Mouse (Mus musculus) embryonic facial prominence, embryonic 15.5 days (tissue): Measurements from ENCODE around the gene Pga5. TPM values are rescaled to one million over a fixed set of nuclear protein-coding genes. Genes with fewer than 3 reads are reported as not detected.
A peak's percentile ranks its signal among the peaks of the same experiment; 100 is the strongest.

Experiments used
- ATAC-seq: fragments of 200-750 bp; cut with Nextera tagmentation; 2 replicates; pipeline ENCODE4 v1.8.0; 2017; ENCODE audit warnings: low read depth, moderate TSS enrichment; ENCODE audit not compliant: insufficient number of reproducible peaks, low FRiP score, low TSS enrichment
- H3K27ac ChIP-seq: fragments of 300-500 bp; sonication (generic); replicated peaks from 2 replicates; pipeline ENCODE4 v1.5.1; 2015; ENCODE audit warnings: mild to moderate bottlenecking, inconsistent platforms
- H3K27me3 ChIP-seq: fragments of 300-500 bp; sonication (generic); 2 replicates; pipeline ENCODE4 v1.6.1; 2015; ENCODE audit warnings: inconsistent platforms
- H3K36me3 ChIP-seq: fragments of 300-500 bp; sonication (generic); 2 replicates; pipeline ENCODE4 v1.6.1; 2015; ENCODE audit warnings: mild to moderate bottlenecking, inconsistent platforms
- H3K4me1 ChIP-seq: fragments of 300-500 bp; sonication (generic); 2 replicates; pipeline ENCODE4 v1.6.1; 2015; ENCODE audit warnings: inconsistent platforms
- H3K4me2 ChIP-seq: fragments of 300-500 bp; sonication (generic); replicated peaks from 2 replicates; pipeline ENCODE4 v1.6.1; 2015; ENCODE audit warnings: mild to moderate bottlenecking, inconsistent platforms
- H3K4me3 ChIP-seq: fragments of 300-500 bp; sonication (generic); replicated peaks from 2 replicates; pipeline ENCODE4 v1.5.1; 2015; ENCODE audit warnings: mild to moderate bottlenecking, inconsistent platforms
- H3K9ac ChIP-seq: fragments of 300-500 bp; sonication (generic); 2 replicates; pipeline ENCODE4 v1.6.1; 2015; ENCODE audit warnings: inconsistent platforms
- H3K9me3 ChIP-seq: fragments of 300-500 bp; sonication (generic); replicated peaks from 2 replicates; pipeline ENCODE4 v1.6.1; 2016; ENCODE audit warnings: inconsistent platforms
- WGBS: fragments of 180-500 bp; shearing (Covaris S2); methylation state at CpG from one replicate; pipeline ENCODE4 v1.1.7; 2015; 5-methylcytosine and 5-hydroxymethylcytosine counted together
- polyA plus RNA-seq: library from polyadenylated mRNA; unstranded; fragments of >200 nt; fragmentation: Nextera tagmentation; extraction: Ambion mirVana; gene quantifications from 2 replicates; pipeline ENCODE4 v1.2.1, GENCODE M21; 2015

Gene Pga5
- polyA plus RNA-seq, 1 experiment from 2014 or later, result not detected

DNA sequence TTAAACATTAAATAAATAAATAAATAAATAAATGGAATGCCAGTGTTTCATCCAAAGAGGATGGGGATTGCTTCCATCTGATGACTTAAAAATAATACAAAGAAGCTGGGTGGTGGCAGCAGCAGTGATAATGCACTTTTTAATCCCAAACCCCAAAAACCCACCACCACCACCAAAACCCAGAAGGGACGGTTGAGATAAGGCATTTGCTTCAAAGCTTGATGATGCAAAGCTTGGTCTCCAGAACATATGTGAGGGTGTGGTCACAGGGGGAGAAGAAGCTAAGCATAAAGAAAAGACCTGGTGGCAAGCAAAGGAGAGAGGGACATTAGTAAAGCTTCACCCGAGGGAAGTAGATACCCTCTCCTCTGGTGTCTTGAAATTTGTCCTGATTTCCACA is 16.0 kb downstream of the Pga5 start:
- H3K36me3 ChIP-seq, result no peaks in the 10 kb centered on the region
- no peaks in the 10 kb centered on the region for H3K9me3 ChIP-seq
- no peak overlapping the region for H3K4me3 ChIP-seq
- no peak overlapping the region for H3K27ac ChIP-seq
- 86% methylated on average over 2 of the region's 2 CpGs for WGBS
- H3K4me2 ChIP-seq, result no peak overlapping the region
- ATAC-seq, result no peak
- no peaks in the 10 kb centered on the region for H3K4me1 ChIP-seq
- H3K27me3 ChIP-seq, result no peaks in the 10 kb centered on the region
- no peak overlapping the region for H3K9ac ChIP-seq

- Histone ChIP-seq H3K4me3 (no peak overlapping the region), H3K4me2 (no peak overlapping the region), H3K36me3 (no peaks in the 10 kb centered on the region), H3K4me1 (0 out of 2 replicates have a peak, but pooled peaks cover 3% of the 10 kb centered on the region), H3K27me3 (no peaks in the 10 kb centered on the region), H3K27ac (no peak overlapping the region), H3K9me3 (no peaks in the 10 kb centered on the region), H3K9ac (no peak overlapping the region)
- WGBS, result 72% methylated on average over 5 of the region's 5 CpGs
- ATAC-seq, result no peak
Observed at GRCm38 (mm10) chr19:10661373-10661772, 16.5 kb downstream of the Pga5 start.

DNA sequence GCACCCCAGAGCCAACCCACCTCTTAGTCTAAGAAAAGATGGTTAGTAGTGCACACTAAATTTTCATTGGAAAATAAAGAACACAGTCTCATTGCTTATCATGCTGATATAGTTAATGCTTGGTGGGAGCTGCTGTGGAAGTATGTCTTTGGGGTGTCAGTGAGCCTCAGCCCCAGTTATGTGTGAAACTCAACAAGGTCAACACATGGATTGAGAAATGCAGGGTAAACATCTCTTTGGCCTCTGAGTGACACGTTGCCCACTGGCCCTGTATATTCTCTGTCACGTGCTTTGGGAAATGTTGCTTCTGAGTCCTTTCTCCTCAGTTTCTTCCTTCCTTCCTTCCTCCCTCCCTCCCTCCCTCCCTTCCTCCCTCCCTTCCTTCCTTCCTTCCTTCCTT is 19.5 kb downstream of the Pga5 start:
- Histone ChIP-seq H3K4me3 (no peak overlapping the region), H3K27me3 (no peaks in the 10 kb centered on the region), H3K36me3 (no peaks in the 10 kb centered on the region), H3K4me2 (no peak overlapping the region), H3K9ac (no peak overlapping the region), H3K27ac (no peak overlapping the region), H3K4me1 (0 out of 2 replicates have a peak, but pooled peaks cover 8% of the 10 kb centered on the region), H3K9me3 (no peaks in the 10 kb centered on the region)
- no peak for ATAC-seq
- 82% methylated on average over 2 of the region's 2 CpGs for WGBS

GRCm38 (mm10) chr19:10657742-10658141 is 20.1 kb downstream of the Pga5 start:
- no peak for ATAC-seq
- Histone ChIP-seq H3K4me3 (no peak overlapping the region), H3K4me2 (no peak overlapping the region), H3K9me3 (no peaks in the 10 kb centered on the region), H3K4me1 (0 out of 2 replicates have a peak, but pooled peaks cover 8% of the 10 kb centered on the region), H3K27me3 (no peaks in the 10 kb centered on the region), H3K9ac (no peak overlapping the region), H3K27ac (no peak overlapping the region), H3K36me3 (no peaks in the 10 kb centered on the region)
- WGBS, result 81% methylated on average over 5 of the region's 5 CpGs

- no peaks in the 10 kb centered on the region for H3K36me3 ChIP-seq
- WGBS, result 36% methylated on average over 3 of the region's 3 CpGs
- H3K4me3 ChIP-seq, result no peak overlapping the region
- H3K9me3 ChIP-seq, result no peaks in the 10 kb centered on the region
- H3K27me3 ChIP-seq, result no peaks in the 10 kb centered on the region
- H3K4me2 ChIP-seq, result no peak overlapping the region
- no peak overlapping the region for H3K27ac ChIP-seq
- no peak overlapping the region for H3K9ac ChIP-seq
- 0 out of 2 replicates have a peak, but pooled peaks cover 8% of the 10 kb centered on the region for H3K4me1 ChIP-seq
- ATAC-seq, result no peak
Observed at GRCm38 (mm10) chr19:10656058-10656457, 21.8 kb downstream of the Pga5 start.

DNA sequence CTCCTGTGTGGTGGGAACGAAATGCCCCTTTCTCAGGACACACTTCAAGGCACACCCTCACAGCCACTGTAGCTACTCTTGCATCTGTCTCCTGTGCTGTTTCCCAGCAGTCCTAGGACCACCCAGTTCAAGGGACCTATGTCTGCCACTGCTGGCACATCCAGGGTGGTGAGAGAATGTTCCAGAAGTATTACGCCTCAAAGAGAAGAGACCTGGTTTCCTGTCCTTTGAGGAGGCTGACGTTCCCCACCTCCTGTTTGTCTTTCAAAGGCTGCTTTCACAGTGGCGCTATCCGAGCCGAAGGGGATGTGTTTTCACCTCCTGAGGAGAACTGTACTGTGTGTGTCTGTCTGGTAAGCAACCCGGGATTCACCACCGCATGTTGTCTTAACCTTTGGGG is 29.7 kb downstream of the Pga5 start:
- no peak overlapping the region for H3K9ac ChIP-seq
- WGBS, result 70% methylated on average over 8 of the region's 8 CpGs
- H3K27me3 ChIP-seq, result no peaks in the 10 kb centered on the region
- no peak overlapping the region for H3K27ac ChIP-seq
- no peaks in the 10 kb centered on the region for H3K36me3 ChIP-seq
- no peaks in the 10 kb centered on the region for H3K9me3 ChIP-seq
- ATAC-seq, result no peak
- no peak overlapping the region for H3K4me3 ChIP-seq
- no peak overlapping the region for H3K4me2 ChIP-seq
- H3K4me1 ChIP-seq, result no peaks in the 10 kb centered on the region

DNA sequence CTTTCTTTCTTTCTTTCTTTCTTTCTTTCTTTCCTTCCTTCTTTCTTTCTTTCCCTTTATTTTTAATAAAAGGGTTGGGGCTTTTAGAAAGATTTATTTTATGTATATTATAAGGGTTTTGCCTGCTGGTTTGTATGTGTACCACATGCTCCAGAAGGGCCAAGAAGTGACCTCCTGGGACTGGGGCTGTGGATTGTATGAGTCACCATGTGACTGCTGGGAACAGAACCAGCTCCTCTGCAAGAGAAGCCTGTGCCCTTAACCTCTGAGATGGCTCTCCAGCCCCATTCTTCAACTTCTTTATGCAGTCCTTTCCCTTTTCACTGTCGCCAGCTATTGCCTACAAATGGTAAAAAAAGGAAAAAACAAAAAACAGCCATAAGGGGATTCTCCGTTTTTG is 32.3 kb downstream of the Pga5 start:
- H3K27me3 ChIP-seq, result no peaks in the 10 kb centered on the region
- H3K36me3 ChIP-seq, result no peaks in the 10 kb centered on the region
- no peak for ATAC-seq
- H3K4me2 ChIP-seq, result no peak overlapping the region
- no peak overlapping the region for H3K4me3 ChIP-seq
- H3K4me1 ChIP-seq, result no peaks in the 10 kb centered on the region
- H3K9me3 ChIP-seq, result no peaks in the 10 kb centered on the region
- H3K27ac ChIP-seq, result no peak overlapping the region
- WGBS, result 75% methylated on average over 2 of the region's 2 CpGs
- no peak overlapping the region for H3K9ac ChIP-seq

GRCm38 (mm10) chr19:10640589-10641378 is 37.1 kb downstream of the Pga5 start:
- H3K27ac ChIP-seq, result peak overlapping the region; percentile 60
- ATAC-seq, result peak; percentile 61
- H3K9ac ChIP-seq, result no peak overlapping the region
- H3K4me1 ChIP-seq, result no peaks in the 10 kb centered on the region
- peak overlapping the region; percentile 31 for H3K4me2 ChIP-seq
- no peaks in the 10 kb centered on the region for H3K36me3 ChIP-seq
- no peaks in the 10 kb centered on the region for H3K27me3 ChIP-seq
- 30% methylated on average over 13 of the region's 13 CpGs for WGBS
- no peaks in the 10 kb centered on the region for H3K9me3 ChIP-seq
- 0 out of 2 replicates have a peak overlapping the region, but pooled peaks have one; percentile 4 for H3K4me3 ChIP-seq

GRCm38 (mm10) chr19:10640080-10640479 is 37.8 kb downstream of the Pga5 start:
- Histone ChIP-seq H3K4me2 (peak overlapping the region; percentile 31; the same call in 1 of the 2 replicates), H3K27ac (no peak overlapping the region), H3K36me3 (no peaks in the 10 kb centered on the region), H3K9ac (no peak overlapping the region), H3K27me3 (no peaks in the 10 kb centered on the region), H3K4me3 (0 out of 2 replicates have a peak overlapping the region, but pooled peaks have one; percentile 4), H3K9me3 (no peaks in the 10 kb centered on the region), H3K4me1 (peaks cover 5% of the 10 kb centered on the region)
- 11% methylated on average over 5 of the region's 5 CpGs for WGBS
- no peak for ATAC-seq

GRCm38 (mm10) chr19:10637840-10638239 is 40.0 kb downstream of the Pga5 start:
- no peak overlapping the region for H3K9ac ChIP-seq
- no peak for ATAC-seq

DNA sequence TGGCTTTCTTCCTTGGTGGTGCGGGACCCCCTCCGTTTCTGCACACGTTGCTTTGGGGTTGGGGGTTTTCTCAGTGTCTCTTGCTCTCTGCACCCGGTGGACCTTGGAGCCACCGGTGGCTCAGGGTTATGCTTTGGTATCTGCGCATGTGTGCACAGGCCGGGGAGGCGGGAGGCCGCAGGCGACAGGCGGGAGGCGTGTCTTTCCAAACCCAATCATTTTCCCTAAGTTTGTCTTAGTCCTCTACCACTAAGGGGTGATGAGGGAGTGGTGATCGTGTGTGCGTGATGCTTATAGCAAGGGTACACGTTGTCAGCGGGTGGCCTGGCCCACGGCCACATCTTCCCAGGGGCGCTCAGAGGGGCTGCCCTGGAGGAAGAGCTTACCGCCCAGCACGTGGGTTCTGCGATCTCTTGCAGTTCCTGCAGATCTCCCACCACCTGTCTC is 43.0 kb downstream of the Pga5 start:
- Histone ChIP-seq H3K9me3 (no peaks in the 10 kb centered on the region), H3K27ac (0 out of 2 replicates have a peak overlapping the region, but pooled peaks have one; percentile 11)
- ATAC-seq, result peak; percentile 78

More at GRCm38 (mm10) chr19:10637840-10638239, 40.0 kb downstream of the Pga5 start:
- no peaks in the 10 kb centered on the region for H3K36me3 ChIP-seq
- H3K4me2 ChIP-seq, result no peak overlapping the region
- H3K4me3 ChIP-seq, result no peak overlapping the region
- H3K27me3 ChIP-seq, result no peaks in the 10 kb centered on the region
- no peak overlapping the region for H3K27ac ChIP-seq
- H3K4me1 ChIP-seq, result peaks cover 21% of the 10 kb centered on the region
- no peaks in the 10 kb centered on the region for H3K9me3 ChIP-seq
- 53% methylated on average over 7 of the region's 7 CpGs for WGBS

More for the DNA sequence above, 43.0 kb downstream of the Pga5 start:
- H3K36me3 ChIP-seq, result peaks cover 14% of the 10 kb centered on the region
- no peaks in the 10 kb centered on the region for H3K27me3 ChIP-seq
- H3K4me3 ChIP-seq, result peak overlapping the region; percentile 48
- H3K4me2 ChIP-seq, result peak overlapping the region; percentile 96
- peak overlapping the region; percentile 39; the same call in 1 of the 2 replicates for H3K9ac ChIP-seq
- WGBS, result 1% methylated on average over 21 of the region's 21 CpGs
- H3K4me1 ChIP-seq, result peaks cover 21% of the 10 kb centered on the region
